Mouse (Mus musculus) heart, embryonic 10.5 days (tissue): ENCODE results near the gene Tgfb2. TPM values are rescaled to one million over a fixed set of nuclear protein-coding genes. Genes with fewer than 3 reads are reported as not detected.

Source experiments
- DNase-seq: peaks from one replicate; pipeline ENCODE4 v3.0.0-alpha.2; 2017; ENCODE audit warnings: low spot score
- H3K27ac ChIP-seq: fragments of 300-500 bp; sonication (generic); 2 replicates; pipeline ENCODE4 v1.5.1; 2016; ENCODE audit warnings: mild to moderate bottlenecking
- H3K27me3 ChIP-seq: fragments of 300-500 bp; sonication (generic); 2 replicates; pipeline ENCODE4 v1.6.1; 2016; ENCODE audit warnings: mild to moderate bottlenecking; ENCODE audit not compliant: poor library complexity, insufficient read depth, severe bottlenecking
- H3K36me3 ChIP-seq: fragments of 300-500 bp; sonication (generic); 2 replicates; pipeline ENCODE4 v1.6.1; 2016; ENCODE audit warnings: mild to moderate bottlenecking, moderate library complexity
- H3K4me1 ChIP-seq: fragments of 300-500 bp; sonication (generic); 2 replicates; pipeline ENCODE4 v1.6.1; 2016; ENCODE audit warnings: mild to moderate bottlenecking
- H3K4me3 ChIP-seq: fragments of 300-500 bp; sonication (generic); 2 replicates; pipeline ENCODE4 v1.5.1; 2016; ENCODE audit warnings: mild to moderate bottlenecking, moderate library complexity
- H3K9me3 ChIP-seq: fragments of 300-500 bp; sonication (generic); 2 replicates; pipeline ENCODE4 v1.6.1; 2016; ENCODE audit warnings: mild to moderate bottlenecking, moderate library complexity
- WGBS: fragments of 180-500 bp; shearing (Covaris S2); methylation state at CpG from one replicate; pipeline ENCODE4 v1.1.7; 2016; 5-methylcytosine and 5-hydroxymethylcytosine counted together
- polyA plus RNA-seq: library from polyadenylated mRNA; unstranded; fragments of >200 nt; fragmentation: Nextera tagmentation; extraction: Ambion mirVana; gene quantifications from 2 replicates; pipeline ENCODE4 v1.2.1, GENCODE M21; 2016

Tgfb2 gene
- polyA plus RNA-seq, 1 experiment from 2014 or later: 69.4 TPM

- Histone ChIP-seq H3K4me1 (peaks cover 47% of the 10 kb centered on the region), H3K27ac (0 out of 2 replicates have a peak overlapping the region, but pooled peaks have one; percentile 29)
- 83% methylated on average over 15 of the region's 15 CpGs for WGBS
Observed at GRCm38 (mm10) chr1:186661206-186661921, 44.4 kb downstream of the Tgfb2 start.

GRCm38 (mm10) chr1:186658783-186659182 is 47.0 kb downstream of the Tgfb2 start:
- no peaks in the 10 kb centered on the region for H3K27me3 ChIP-seq
- H3K4me1 ChIP-seq: peaks cover 44% of the 10 kb centered on the region
- no peaks in the 10 kb centered on the region for H3K36me3 ChIP-seq
- H3K27ac ChIP-seq: no peak overlapping the region
- no peaks in the 10 kb centered on the region for H3K9me3 ChIP-seq
- no peak overlapping the region for H3K4me3 ChIP-seq
- 87% methylated on average over 11 of the region's 11 CpGs for WGBS
- DNase-seq: no peak

More at GRCm38 (mm10) chr1:186661206-186661921, 44.4 kb downstream of the Tgfb2 start:
- Histone ChIP-seq H3K36me3 (peaks cover 9% of the 10 kb centered on the region; the same call in 1 of the 2 replicates), H3K4me3 (no peak overlapping the region), H3K27me3 (no peaks in the 10 kb centered on the region), H3K9me3 (no peaks in the 10 kb centered on the region)
- no peak for DNase-seq

- no peaks in the 10 kb centered on the region for H3K36me3 ChIP-seq
- no peak for DNase-seq
- no peak overlapping the region for H3K4me3 ChIP-seq
- H3K27me3 ChIP-seq: no peaks in the 10 kb centered on the region
- H3K9me3 ChIP-seq: no peaks in the 10 kb centered on the region
- H3K27ac ChIP-seq: no peak overlapping the region
- H3K4me1 ChIP-seq: peaks cover 43% of the 10 kb centered on the region
- 85% methylated on average over 16 of the region's 16 CpGs for WGBS
Observed at GRCm38 (mm10) chr1:186657559-186658219, 48.1 kb downstream of the Tgfb2 start.

- DNase-seq: no peak
Observed at GRCm38 (mm10) chr1:186656732-186657329, 49.0 kb downstream of the Tgfb2 start.

GRCm38 (mm10) chr1:186656201-186656600 is 49.6 kb downstream of the Tgfb2 start:
- DNase-seq: no peak

More at GRCm38 (mm10) chr1:186656732-186657329, 49.0 kb downstream of the Tgfb2 start:
- no peaks in the 10 kb centered on the region for H3K9me3 ChIP-seq
- WGBS: 78% methylated on average over 5 of the region's 5 CpGs
- H3K36me3 ChIP-seq: no peaks in the 10 kb centered on the region
- no peak overlapping the region for H3K4me3 ChIP-seq
- H3K4me1 ChIP-seq: peaks cover 43% of the 10 kb centered on the region
- no peaks in the 10 kb centered on the region for H3K27me3 ChIP-seq
- H3K27ac ChIP-seq: no peak overlapping the region

GRCm38 (mm10) chr1:186655096-186655495 is 50.7 kb downstream of the Tgfb2 start:
- no peaks in the 10 kb centered on the region for H3K9me3 ChIP-seq
- DNase-seq: no peak
- H3K4me3 ChIP-seq: no peak overlapping the region
- no peaks in the 10 kb centered on the region for H3K27me3 ChIP-seq
- 68% methylated on average over 4 of the region's 4 CpGs for WGBS
- H3K27ac ChIP-seq: peak overlapping the region; percentile 62
- H3K4me1 ChIP-seq: peaks cover 36% of the 10 kb centered on the region
- 0 out of 2 replicates have a peak, but pooled peaks cover under 1% of the 10 kb centered on the region for H3K36me3 ChIP-seq

More at GRCm38 (mm10) chr1:186656201-186656600, 49.6 kb downstream of the Tgfb2 start:
- Histone ChIP-seq H3K9me3 (no peaks in the 10 kb centered on the region), H3K4me1 (peaks cover 40% of the 10 kb centered on the region), H3K36me3 (no peaks in the 10 kb centered on the region), H3K4me3 (no peak overlapping the region), H3K27ac (no peak overlapping the region), H3K27me3 (no peaks in the 10 kb centered on the region)
- 67% methylated on average over 1 of the region's 1 CpGs for WGBS

GRCm38 (mm10) chr1:186652208-186652607 is 53.6 kb downstream of the Tgfb2 start:
- DNase-seq: no peak
- peaks cover 5% of the 10 kb centered on the region; the same call in 1 of the 2 replicates for H3K9me3 ChIP-seq
- peak overlapping the region; percentile 49 for H3K27ac ChIP-seq
- whole genome bisulfite sequencing: 52% methylated on average over 8 of the region's 8 CpGs
- no peak overlapping the region for H3K4me3 ChIP-seq
- peaks cover 23% of the 10 kb centered on the region for H3K36me3 ChIP-seq
- no peaks in the 10 kb centered on the region for H3K27me3 ChIP-seq
- peaks cover 27% of the 10 kb centered on the region for H3K4me1 ChIP-seq

GRCm38 (mm10) chr1:186650011-186650410 is 55.8 kb downstream of the Tgfb2 start:
- Histone ChIP-seq H3K4me1 (peaks cover 24% of the 10 kb centered on the region), H3K27ac (no peak overlapping the region), H3K27me3 (no peaks in the 10 kb centered on the region), H3K4me3 (no peak overlapping the region), H3K9me3 (peaks cover 5% of the 10 kb centered on the region; the same call in 1 of the 2 replicates), H3K36me3 (peaks cover 28% of the 10 kb centered on the region)
- no peak for DNase-seq
- WGBS: 81% methylated on average over 4 of the region's 4 CpGs

- H3K27ac ChIP-seq: no peak overlapping the region
Observed at GRCm38 (mm10) chr1:186637304-186638213, 68.2 kb downstream of the Tgfb2 start.

GRCm38 (mm10) chr1:186635045-186635444 is 70.7 kb downstream of the Tgfb2 start:
- no peak overlapping the region for H3K27ac ChIP-seq
- no peaks in the 10 kb centered on the region for H3K9me3 ChIP-seq
- 80% methylated on average over 7 of the region's 7 CpGs for WGBS
- H3K4me1 ChIP-seq: peaks cover 19% of the 10 kb centered on the region; the same call in 1 of the 2 replicates
- no peaks in the 10 kb centered on the region for H3K27me3 ChIP-seq
- DNase-seq: no peak
- no peak overlapping the region for H3K4me3 ChIP-seq
- peaks cover 17% of the 10 kb centered on the region; the same call in 1 of the 2 replicates for H3K36me3 ChIP-seq

More at GRCm38 (mm10) chr1:186637304-186638213, 68.2 kb downstream of the Tgfb2 start:
- Histone ChIP-seq H3K4me3 (no peak overlapping the region), H3K27me3 (no peaks in the 10 kb centered on the region), H3K36me3 (peaks cover 9% of the 10 kb centered on the region; the same call in 1 of the 2 replicates), H3K4me1 (peaks cover 4% of the 10 kb centered on the region; the same call in 1 of the 2 replicates), H3K9me3 (no peaks in the 10 kb centered on the region)
- WGBS: 84% methylated on average over 12 of the region's 12 CpGs
- DNase-seq: no peak

- WGBS: 78% methylated on average over 6 of the region's 6 CpGs
- H3K4me1 ChIP-seq: peaks cover 16% of the 10 kb centered on the region; the same call in 1 of the 2 replicates
- H3K36me3 ChIP-seq: peaks cover 37% of the 10 kb centered on the region; the same call in 1 of the 2 replicates
- DNase-seq: no peak
- H3K27ac ChIP-seq: peak overlapping the region; percentile 59
- no peak overlapping the region for H3K4me3 ChIP-seq
- no peaks in the 10 kb centered on the region for H3K27me3 ChIP-seq
- H3K9me3 ChIP-seq: no peaks in the 10 kb centered on the region
Observed at GRCm38 (mm10) chr1:186631457-186631856, 74.3 kb downstream of the Tgfb2 start.

GRCm38 (mm10) chr1:186630971-186631370 is 74.8 kb downstream of the Tgfb2 start:
- H3K27ac ChIP-seq: peak overlapping the region; percentile 59
- H3K4me1 ChIP-seq: peaks cover 16% of the 10 kb centered on the region; the same call in 1 of the 2 replicates
- no peak overlapping the region for H3K4me3 ChIP-seq
- no peaks in the 10 kb centered on the region for H3K9me3 ChIP-seq
- DNase-seq: no peak
- H3K27me3 ChIP-seq: no peaks in the 10 kb centered on the region
- WGBS: 54% methylated on average over 5 of the region's 5 CpGs
- H3K36me3 ChIP-seq: peaks cover 37% of the 10 kb centered on the region; the same call in 1 of the 2 replicates
